Mouse (Mus musculus) forebrain, embryonic 10.5 days (tissue): Measurements from ENCODE around the gene Immp2l. TPM values are rescaled to one million over a fixed set of nuclear protein-coding genes. Genes with fewer than 3 reads are reported as not detected.

Source experiments
- DNase-seq: peaks from one replicate; pipeline ENCODE4 v3.0.0-alpha.2; 2017; ENCODE audit warnings: low spot score; ENCODE audit errors: extremely low spot score
- H3K27ac ChIP-seq: fragments of 300-500 bp; sonication (generic); 2 replicates; pipeline ENCODE4 v1.5.1; 2016; ENCODE audit warnings: mild to moderate bottlenecking
- H3K27me3 ChIP-seq: fragments of 300-500 bp; sonication (generic); 2 replicates; pipeline ENCODE4 v1.6.1; 2016; ENCODE audit warnings: mild to moderate bottlenecking; ENCODE audit not compliant: poor library complexity, severe bottlenecking
- H3K36me3 ChIP-seq: fragments of 300-500 bp; sonication (generic); replicated peaks from 2 replicates; pipeline ENCODE4 v1.6.1; 2016; ENCODE audit warnings: mild to moderate bottlenecking, moderate library complexity
- H3K4me1 ChIP-seq: fragments of 300-500 bp; sonication (generic); 2 replicates; pipeline ENCODE4 v1.6.1; 2016
- H3K4me3 ChIP-seq: fragments of 300-500 bp; sonication (generic); 2 replicates; pipeline ENCODE4 v1.5.1; 2016; ENCODE audit warnings: mild to moderate bottlenecking, moderate library complexity
- H3K9me3 ChIP-seq: fragments of 300-500 bp; sonication (generic); 2 replicates; pipeline ENCODE4 v1.6.1; 2016; ENCODE audit warnings: mild to moderate bottlenecking, moderate library complexity
- WGBS: fragments of 180-500 bp; shearing (Covaris S2); methylation state at CpG from one replicate; pipeline ENCODE4 v1.1.7; 2016; 5-methylcytosine and 5-hydroxymethylcytosine counted together
- polyA plus RNA-seq: library from polyadenylated mRNA; unstranded; fragments of >200 nt; fragmentation: Nextera tagmentation; extraction: Ambion mirVana; gene quantifications from 2 replicates; pipeline ENCODE4 v1.2.1, GENCODE M21; 2016

Immp2l gene
- polyA plus RNA-seq, 1 experiment from 2014 or later: 8.6 TPM

DNA sequence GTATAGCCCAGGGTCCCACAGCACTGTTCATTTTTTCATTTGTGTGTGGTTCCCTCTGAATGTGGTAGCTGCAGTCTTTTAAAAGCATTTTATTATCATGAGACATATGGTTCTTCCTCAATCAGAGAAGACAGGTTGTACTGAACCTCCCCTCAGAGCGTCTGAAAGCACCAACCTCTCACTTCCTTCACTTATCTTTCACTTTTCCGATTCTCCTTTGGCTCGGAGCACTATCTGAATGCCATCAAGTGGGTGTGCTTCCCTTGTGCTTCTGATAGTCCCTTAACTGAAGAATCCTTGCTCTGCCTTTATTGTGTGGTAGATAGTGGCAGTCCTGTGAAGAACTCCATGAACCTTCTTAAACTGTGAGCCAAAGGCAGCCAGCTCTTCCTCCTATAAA is 39.4 kb downstream of the Immp2l start:
- no peak for DNase-seq
- Histone ChIP-seq H3K27ac (no peak overlapping the region), H3K9me3 (no peaks in the 10 kb centered on the region), H3K36me3 (no peaks in the 10 kb centered on the region), H3K4me1 (0 out of 2 replicates have a peak, but pooled peaks cover 10% of the 10 kb centered on the region), H3K4me3 (no peak overlapping the region), H3K27me3 (no peaks in the 10 kb centered on the region)
- WGBS: 87% methylated on average over 3 of the region's 3 CpGs

DNA sequence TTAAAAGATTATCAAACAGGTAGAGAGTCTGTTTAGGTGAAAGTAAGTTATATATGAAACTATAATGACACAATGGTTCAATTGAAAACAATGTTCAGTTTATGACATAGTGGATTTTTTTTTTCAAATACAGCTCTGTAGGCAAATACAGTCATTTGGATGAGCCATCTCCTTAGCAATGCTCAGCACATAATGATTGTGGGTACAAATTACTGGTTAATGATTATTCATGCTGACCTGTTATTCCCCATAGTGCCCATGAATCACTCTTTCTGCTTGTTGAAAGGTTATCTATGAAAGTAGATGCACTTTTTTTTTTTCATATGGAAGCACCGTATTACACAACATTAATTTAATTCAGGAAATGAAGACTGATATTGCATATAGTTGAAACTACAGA is 58.0 kb downstream of the Immp2l start:
- no peak overlapping the region for H3K27ac ChIP-seq
- peaks cover 6% of the 10 kb centered on the region for H3K4me1 ChIP-seq
- no peaks in the 10 kb centered on the region for H3K27me3 ChIP-seq
- WGBS: 94% methylated on average over 1 of the region's 1 CpGs
- no peaks in the 10 kb centered on the region for H3K36me3 ChIP-seq
- H3K9me3 ChIP-seq: peaks cover 5% of the 10 kb centered on the region; the same call in 1 of the 2 replicates
- DNase-seq: no peak
- no peak overlapping the region for H3K4me3 ChIP-seq

DNA sequence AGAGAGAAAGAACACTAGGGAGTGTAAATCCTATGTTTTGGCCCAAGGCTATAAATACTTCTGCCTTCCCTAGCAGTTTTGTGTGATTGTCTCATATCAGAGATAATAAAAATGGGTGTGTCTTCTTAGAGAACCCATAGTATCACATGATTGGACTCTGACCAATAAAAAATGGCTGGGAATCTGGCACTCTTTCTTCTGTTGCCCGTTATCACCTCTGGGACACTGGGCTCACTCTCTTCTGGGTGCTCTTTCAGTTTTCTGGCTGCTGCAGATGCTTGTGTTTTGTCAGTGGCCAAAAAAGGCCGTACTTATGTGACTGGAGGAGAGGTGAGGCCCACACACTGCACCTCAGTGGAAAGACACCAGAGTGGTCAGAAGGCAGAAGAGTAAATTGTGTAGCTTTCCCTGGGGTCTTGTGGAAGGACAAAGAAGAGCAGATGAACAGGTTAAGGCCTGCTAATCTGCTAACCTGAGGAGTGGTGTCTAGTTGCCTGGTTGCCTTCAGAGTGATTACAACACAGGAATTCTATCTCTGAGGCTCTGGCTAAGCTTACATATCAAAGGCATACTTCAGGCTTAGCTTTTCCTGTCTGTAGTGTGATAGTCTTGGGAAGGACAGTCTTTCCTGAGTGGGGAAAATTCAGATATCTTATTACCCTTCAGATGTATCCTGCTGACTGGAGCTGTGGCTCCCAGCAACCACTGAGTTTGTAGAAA is 60.6 kb downstream of the Immp2l start:
- Histone ChIP-seq H3K9me3 (peaks cover 5% of the 10 kb centered on the region; the same call in 1 of the 2 replicates), H3K4me3 (no peak overlapping the region), H3K4me1 (peaks cover 6% of the 10 kb centered on the region), H3K36me3 (no peaks in the 10 kb centered on the region), H3K27me3 (no peaks in the 10 kb centered on the region), H3K27ac (no peak overlapping the region; the same call in 1 of the 2 replicates)
- WGBS: 78% methylated on average over 2 of the region's 2 CpGs
- no peak for DNase-seq

DNA sequence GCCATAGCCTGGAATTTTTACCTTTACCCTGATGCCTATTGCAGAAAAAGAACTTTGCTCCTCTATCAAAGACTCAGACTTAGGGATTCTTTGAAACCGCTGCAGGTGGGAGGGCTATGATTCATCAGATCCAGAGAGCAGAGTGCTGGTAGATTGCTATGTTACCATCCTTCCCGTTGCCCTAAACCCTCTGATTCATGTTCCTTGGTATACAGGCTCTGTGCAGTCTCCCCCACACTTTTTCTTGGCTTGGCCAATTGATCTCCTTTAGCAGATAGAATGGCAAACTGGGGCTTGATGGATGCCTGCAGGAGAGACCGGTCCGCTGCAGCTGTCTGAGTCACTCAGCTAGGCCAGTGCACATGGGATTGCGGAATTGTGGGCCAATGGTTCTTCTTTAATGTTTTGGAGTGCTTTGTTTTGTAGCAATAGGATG is 66.1 kb downstream of the Immp2l start:
- Histone ChIP-seq H3K9me3 (no peaks in the 10 kb centered on the region), H3K4me3 (no peak overlapping the region), H3K4me1 (peaks cover 6% of the 10 kb centered on the region), H3K27ac (no peak overlapping the region), H3K36me3 (no peaks in the 10 kb centered on the region), H3K27me3 (no peaks in the 10 kb centered on the region)
- DNase-seq: no peak
- 94% methylated on average over 5 of the region's 5 CpGs for WGBS

DNA sequence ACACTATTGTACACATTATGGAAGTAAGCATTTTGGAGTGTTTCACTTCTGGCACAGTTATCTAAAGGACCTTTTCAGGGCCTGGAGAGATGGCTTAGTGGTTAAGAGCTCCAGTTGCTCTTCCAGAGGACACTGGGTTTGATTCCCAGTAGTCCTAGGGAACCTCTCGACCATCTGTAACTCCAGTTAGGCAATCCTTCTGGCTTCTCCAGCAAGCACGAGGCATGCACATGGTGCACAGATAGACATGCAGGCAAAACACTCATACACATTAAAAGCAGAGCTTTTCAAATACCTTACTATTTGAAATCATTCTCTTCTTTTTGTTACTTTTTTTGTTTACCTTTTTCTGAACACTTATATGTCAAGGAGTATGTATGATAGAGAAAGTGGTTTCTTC is 66.9 kb downstream of the Immp2l start:
- DNase-seq: no peak
- WGBS: 92% methylated on average over 2 of the region's 2 CpGs
- H3K9me3 ChIP-seq: no peaks in the 10 kb centered on the region
- no peak overlapping the region for H3K4me3 ChIP-seq
- H3K4me1 ChIP-seq: peaks cover 4% of the 10 kb centered on the region
- no peak overlapping the region for H3K27ac ChIP-seq
- H3K27me3 ChIP-seq: no peaks in the 10 kb centered on the region
- no peaks in the 10 kb centered on the region for H3K36me3 ChIP-seq

DNA sequence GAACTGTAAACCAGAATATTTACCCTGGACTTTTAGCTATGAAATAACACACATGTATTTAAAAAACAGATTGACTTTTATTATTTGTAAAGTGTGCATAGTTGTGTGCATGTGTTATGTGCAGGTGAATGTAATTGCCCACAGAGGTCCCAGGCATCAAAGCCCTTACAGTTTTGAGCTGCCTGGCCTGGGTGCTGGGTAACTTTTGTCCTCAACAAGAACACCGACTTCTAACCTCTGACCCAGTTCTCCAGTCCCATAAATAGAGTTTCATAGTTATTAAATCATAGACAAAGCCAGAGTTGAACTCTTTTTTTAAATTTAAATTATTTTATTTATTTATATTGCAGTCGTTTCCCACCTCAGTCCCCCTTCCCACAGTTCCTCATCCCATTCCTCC is 67.4 kb downstream of the Immp2l start:
- Histone ChIP-seq H3K4me3 (no peak overlapping the region), H3K27me3 (no peaks in the 10 kb centered on the region), H3K9me3 (no peaks in the 10 kb centered on the region), H3K27ac (no peak overlapping the region), H3K4me1 (no peaks in the 10 kb centered on the region), H3K36me3 (no peaks in the 10 kb centered on the region)
- WGBS: 89% methylated on average over 2 of the region's 2 CpGs
- DNase-seq: no peak

DNA sequence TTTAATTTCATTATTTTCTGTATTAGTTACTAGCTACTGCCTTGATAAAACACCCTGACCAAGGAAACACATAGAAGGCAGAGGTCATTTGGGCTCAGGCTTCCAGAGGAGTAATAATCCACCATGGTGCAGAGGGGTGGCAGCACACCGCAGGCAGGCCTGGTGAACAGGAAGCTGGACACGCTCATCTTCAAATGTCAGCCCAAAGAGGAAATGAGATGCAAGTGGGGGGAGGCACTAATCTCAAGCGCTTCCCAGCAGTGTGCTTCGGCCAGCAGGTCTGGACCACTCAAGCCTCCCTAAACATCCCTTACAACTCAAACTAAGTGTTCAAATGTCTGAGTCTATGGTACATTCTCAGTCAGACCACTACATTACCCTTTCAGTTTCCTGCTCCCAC is 72.2 kb downstream of the Immp2l start:
- DNase-seq: no peak
- 68% methylated on average over 4 of the region's 4 CpGs for WGBS
- Histone ChIP-seq H3K36me3 (no peaks in the 10 kb centered on the region), H3K27me3 (no peaks in the 10 kb centered on the region), H3K9me3 (no peaks in the 10 kb centered on the region), H3K4me1 (no peaks in the 10 kb centered on the region), H3K27ac (no peak overlapping the region), H3K4me3 (no peak overlapping the region)

DNA sequence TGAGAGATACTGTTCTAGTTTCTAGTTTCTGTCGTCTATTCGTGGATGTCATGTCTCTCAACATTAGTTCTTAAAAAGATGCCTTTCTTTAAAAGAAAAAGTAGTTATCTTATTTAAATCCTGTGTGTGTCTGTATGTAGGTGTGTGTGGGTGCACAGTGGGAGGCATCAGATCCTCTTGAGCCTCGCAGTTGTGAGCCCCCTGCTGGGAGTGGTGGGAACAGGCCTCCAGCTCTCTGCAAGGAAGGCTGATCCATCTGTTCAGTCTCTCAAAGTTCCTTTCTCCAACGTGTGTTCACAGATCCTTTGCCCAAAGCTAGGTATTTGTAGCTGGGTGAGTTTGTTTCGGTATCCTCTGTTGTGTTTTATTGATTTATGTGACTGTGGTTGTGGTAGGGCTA is 73.5 kb downstream of the Immp2l start:
- DNase-seq: no peak
- no peaks in the 10 kb centered on the region for H3K27me3 ChIP-seq
- no peaks in the 10 kb centered on the region for H3K4me1 ChIP-seq
- H3K4me3 ChIP-seq: no peak overlapping the region
- 54% methylated on average over 5 of the region's 5 CpGs for whole genome bisulfite sequencing
- H3K27ac ChIP-seq: no peak overlapping the region
- H3K36me3 ChIP-seq: no peaks in the 10 kb centered on the region
- H3K9me3 ChIP-seq: no peaks in the 10 kb centered on the region

DNA sequence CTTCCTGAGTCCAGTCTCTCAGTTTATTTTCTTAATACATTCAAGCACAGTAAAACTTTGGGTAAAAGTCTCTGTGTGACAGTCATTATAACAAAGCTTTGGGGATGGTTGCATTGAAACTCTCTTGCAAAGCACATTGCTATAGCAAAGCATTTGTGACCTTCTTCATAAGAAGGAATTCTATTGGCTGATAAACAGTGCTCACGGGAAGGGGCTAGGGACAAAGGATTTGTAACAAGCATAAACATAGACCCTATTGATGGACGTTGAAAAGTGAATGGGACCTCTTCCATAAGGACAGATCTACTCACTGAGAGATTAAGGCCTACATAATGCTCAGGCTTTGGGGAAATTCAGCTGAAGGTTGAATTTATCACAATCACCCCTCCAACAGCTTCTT is 85.1 kb downstream of the Immp2l start:
- WGBS: 27% methylated on average over 2 of the region's 2 CpGs
- Histone ChIP-seq H3K4me3 (no peak overlapping the region), H3K27ac (no peak overlapping the region), H3K4me1 (peaks cover 4% of the 10 kb centered on the region; the same call in 1 of the 2 replicates), H3K27me3 (no peaks in the 10 kb centered on the region), H3K36me3 (no peaks in the 10 kb centered on the region), H3K9me3 (no peaks in the 10 kb centered on the region)
- no peak for DNase-seq

DNA sequence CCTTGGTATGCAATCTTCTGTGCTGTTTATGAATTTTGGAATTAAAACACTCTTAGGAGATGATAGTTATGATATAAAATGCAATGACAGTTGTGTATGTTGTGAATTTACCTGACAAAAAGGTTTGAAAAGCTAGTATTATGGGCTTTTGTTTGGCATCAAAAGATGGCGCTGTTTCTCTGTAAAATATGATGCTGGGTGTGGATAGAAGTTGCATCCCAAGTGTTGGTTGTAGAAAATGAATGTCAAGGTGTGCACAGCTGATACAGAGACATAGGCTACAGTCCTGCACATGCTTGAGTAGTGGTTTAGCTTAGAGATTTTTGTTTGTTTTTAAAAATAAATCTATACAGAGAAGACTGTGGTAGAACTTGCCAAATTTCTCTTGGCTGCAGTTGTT is 87.6 kb downstream of the Immp2l start:
- 39% methylated on average over 1 of the region's 1 CpGs for WGBS

DNA sequence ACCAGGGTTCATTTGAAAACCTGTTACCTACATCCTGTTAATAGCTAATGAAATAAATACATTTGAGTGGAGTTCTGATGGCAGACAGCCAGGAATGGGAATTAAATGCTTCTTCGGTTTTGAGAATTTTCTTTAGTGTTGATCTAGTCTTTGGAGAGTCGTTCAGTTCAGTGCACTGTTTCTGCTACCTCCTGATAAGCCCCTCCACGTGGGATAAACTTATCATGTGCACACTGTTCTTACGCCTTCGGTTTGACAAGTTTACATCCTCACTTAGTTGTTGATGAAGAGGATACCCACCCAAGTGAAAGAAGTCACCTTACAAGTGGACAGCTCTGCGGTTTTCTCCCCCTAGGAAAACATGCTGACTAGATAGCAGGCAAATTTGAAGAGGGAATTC is 88.2 kb downstream of the Immp2l start:
- WGBS: 88% methylated on average over 6 of the region's 6 CpGs
- H3K9me3 ChIP-seq: no peaks in the 10 kb centered on the region
- no peaks in the 10 kb centered on the region for H3K27me3 ChIP-seq
- no peak overlapping the region for H3K4me3 ChIP-seq
- DNase-seq: no peak
- H3K4me1 ChIP-seq: peaks cover 4% of the 10 kb centered on the region; the same call in 1 of the 2 replicates
- H3K36me3 ChIP-seq: no peaks in the 10 kb centered on the region
- H3K27ac ChIP-seq: no peak overlapping the region

More for the DNA sequence above, 87.6 kb downstream of the Immp2l start:
- Histone ChIP-seq H3K27me3 (no peaks in the 10 kb centered on the region), H3K4me3 (no peak overlapping the region), H3K9me3 (no peaks in the 10 kb centered on the region), H3K36me3 (no peaks in the 10 kb centered on the region), H3K27ac (no peak overlapping the region), H3K4me1 (peaks cover 4% of the 10 kb centered on the region; the same call in 1 of the 2 replicates)
- no peak for DNase-seq

DNA sequence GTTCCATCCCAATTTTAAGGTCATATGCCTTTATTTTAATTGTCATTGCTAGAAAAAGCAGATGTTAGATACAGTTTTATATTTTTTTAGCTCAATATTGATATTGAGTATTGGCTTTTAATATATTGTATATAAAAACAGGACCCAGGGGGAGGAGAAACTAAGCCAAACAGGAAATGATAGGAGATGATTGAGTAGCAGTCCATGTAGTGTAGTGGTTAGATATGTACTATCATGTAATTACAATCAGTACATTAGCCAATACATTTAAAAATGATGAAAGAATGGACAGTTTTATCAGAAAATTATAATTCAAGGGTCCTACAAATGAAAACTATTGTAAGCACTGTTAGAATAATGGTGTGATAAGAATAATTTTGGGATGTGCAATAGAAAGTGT is 94.5 kb downstream of the Immp2l start:
- no peak overlapping the region for H3K4me3 ChIP-seq
- H3K4me1 ChIP-seq: no peaks in the 10 kb centered on the region
- no peaks in the 10 kb centered on the region for H3K36me3 ChIP-seq
- H3K27ac ChIP-seq: no peak overlapping the region
- H3K27me3 ChIP-seq: no peaks in the 10 kb centered on the region
- no peak for DNase-seq
- no peaks in the 10 kb centered on the region for H3K9me3 ChIP-seq

DNA sequence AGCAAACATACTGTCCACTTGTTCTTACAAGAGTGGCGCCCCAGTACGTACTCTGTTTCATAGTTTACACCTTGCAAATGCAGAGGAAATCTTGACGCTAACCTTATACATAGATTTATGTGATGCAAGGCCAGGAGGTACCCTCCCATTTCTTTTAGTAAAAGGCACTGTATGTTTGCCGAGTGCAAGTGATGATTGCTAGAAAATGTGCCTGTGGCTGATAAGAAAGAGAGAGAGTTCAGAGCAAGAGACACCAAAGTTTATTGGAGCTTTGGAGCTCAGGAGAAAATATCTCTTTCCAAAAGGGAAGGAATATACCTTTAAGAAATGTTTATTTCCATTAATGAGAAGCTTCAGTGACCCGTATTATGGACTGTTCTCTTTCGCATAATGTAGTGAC is 95.8 kb downstream of the Immp2l start:
- no peak overlapping the region for H3K27ac ChIP-seq
- H3K27me3 ChIP-seq: no peaks in the 10 kb centered on the region
- no peaks in the 10 kb centered on the region for H3K9me3 ChIP-seq
- 90% methylated on average over 6 of the region's 6 CpGs for WGBS
- H3K36me3 ChIP-seq: no peaks in the 10 kb centered on the region
- no peak overlapping the region for H3K4me3 ChIP-seq
- H3K4me1 ChIP-seq: no peaks in the 10 kb centered on the region
- no peak for DNase-seq

DNA sequence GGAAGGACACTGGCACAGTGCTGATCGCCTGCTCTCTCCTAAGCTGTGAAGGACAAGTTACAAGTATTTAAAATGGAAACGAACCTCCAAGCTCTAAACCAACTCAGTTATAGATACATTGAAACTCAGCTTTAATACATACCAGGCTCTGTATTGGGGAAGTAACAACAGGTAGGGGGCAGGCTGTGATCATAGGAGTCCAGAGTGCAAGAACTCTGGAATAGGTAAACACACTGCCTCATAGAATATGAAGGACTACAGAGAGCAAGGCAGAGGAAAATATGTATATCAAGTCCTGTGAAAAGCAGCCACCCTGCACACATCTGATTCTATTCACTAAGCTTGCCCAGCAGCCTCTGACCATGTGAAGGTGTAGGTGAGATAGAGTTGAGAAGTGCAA is 99.3 kb downstream of the Immp2l start:
- WGBS: 88% methylated on average over 2 of the region's 2 CpGs
- DNase-seq: no peak

More for the DNA sequence above, 99.3 kb downstream of the Immp2l start:
- H3K36me3 ChIP-seq: no peaks in the 10 kb centered on the region
- no peak overlapping the region for H3K4me3 ChIP-seq
- H3K27ac ChIP-seq: no peak overlapping the region
- H3K4me1 ChIP-seq: no peaks in the 10 kb centered on the region
- H3K9me3 ChIP-seq: no peaks in the 10 kb centered on the region
- no peaks in the 10 kb centered on the region for H3K27me3 ChIP-seq
